Mouse (Mus musculus): ENCODE data around the gene Cacna1i. TPM values are rescaled to one million over a fixed set of nuclear protein-coding genes. Genes with fewer than 3 reads are reported as not detected.

Cacna1i gene
- polyA plus RNA-seq, 1 experiment from 2014 or later: not detected

DNA sequence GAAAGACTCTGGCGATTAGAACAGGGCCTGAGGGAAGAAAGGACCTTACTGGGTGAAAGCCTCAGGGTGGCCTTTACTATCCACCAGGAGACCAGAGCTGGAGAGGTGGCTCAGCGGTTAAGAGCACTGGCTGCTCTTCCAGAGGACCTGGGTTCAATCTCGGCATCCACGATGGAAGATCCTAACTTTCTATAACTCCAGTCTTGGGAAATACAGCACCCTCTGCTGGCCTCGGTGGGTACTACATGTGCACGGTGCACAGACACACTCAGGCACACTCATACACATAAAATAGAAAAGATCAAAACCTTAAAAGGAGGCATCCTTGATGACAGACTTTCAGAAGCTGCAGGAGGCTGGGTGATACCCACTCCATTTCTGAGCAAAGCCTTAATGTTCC is 6.4 kb upstream of the Cacna1i start:
- no peak for DNase-seq (ENCODE audit: low spot score)
- no peak overlapping the region for H3K27ac ChIP-seq
- no peaks in the 10 kb centered on the region for H3K4me1 ChIP-seq
- peaks cover 76% of the 10 kb centered on the region for H3K27me3 ChIP-seq (ENCODE audit: insufficient read depth, poor library complexity, severe bottlenecking)
- H3K4me3 ChIP-seq: no peak overlapping the region
- 22% methylated on average over 6 of the region's 6 CpGs for WGBS
- H3K9me3 ChIP-seq: no peaks in the 10 kb centered on the region
- H3K36me3 ChIP-seq: no peaks in the 10 kb centered on the region

GRCm38 (mm10) chr15:80288036-80288435 is 998 bp downstream of the Cacna1i start:
- DNase-seq (ENCODE audit: low spot score): no peak
- no peak overlapping the region for H3K27ac ChIP-seq
- H3K9me3 ChIP-seq: no peaks in the 10 kb centered on the region
- 1% methylated on average over 23 of the region's 23 CpGs for WGBS
- H3K27me3 ChIP-seq (ENCODE audit: insufficient read depth, poor library complexity, severe bottlenecking): peaks cover 98% of the 10 kb centered on the region
- peak overlapping the region; percentile 61 for H3K4me3 ChIP-seq
- no peaks in the 10 kb centered on the region for H3K36me3 ChIP-seq
- H3K4me1 ChIP-seq: peaks cover 24% of the 10 kb centered on the region

DNA sequence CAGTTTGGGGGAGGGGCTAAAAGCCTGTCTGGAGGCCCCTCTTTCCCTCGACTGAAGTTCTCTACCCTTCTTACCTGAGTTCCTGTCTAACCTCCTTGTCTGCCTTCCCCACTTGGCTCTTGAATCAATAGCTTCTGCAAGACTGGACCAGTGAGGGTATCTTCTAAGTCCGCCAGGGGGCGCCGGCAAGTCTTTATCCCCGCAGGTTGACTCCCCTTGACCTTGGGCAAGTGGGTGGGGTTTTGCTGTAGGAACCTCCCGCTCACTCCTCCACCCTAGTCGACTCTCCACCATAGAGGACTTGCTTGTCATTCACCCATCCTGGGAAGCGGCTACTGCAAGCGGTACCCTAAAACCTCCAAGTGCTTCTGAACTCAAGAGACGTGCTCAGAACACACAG is 2.4 kb downstream of the Cacna1i start:
- H3K27ac ChIP-seq: no peak overlapping the region
- 5% methylated on average over 10 of the region's 10 CpGs for WGBS
- peaks cover 96% of the 10 kb centered on the region for H3K27me3 ChIP-seq (ENCODE audit: insufficient read depth, poor library complexity, severe bottlenecking)
- no peak overlapping the region for H3K4me3 ChIP-seq
- H3K4me1 ChIP-seq: peaks cover 24% of the 10 kb centered on the region
- H3K36me3 ChIP-seq: no peaks in the 10 kb centered on the region
- no peaks in the 10 kb centered on the region for H3K9me3 ChIP-seq
- DNase-seq (ENCODE audit: low spot score): peak; percentile 89

GRCm38 (mm10) chr15:80297146-80297545 is 10.1 kb downstream of the Cacna1i start:
- no peak for DNase-seq (ENCODE audit: low spot score)
- 97% methylated on average over 1 of the region's 1 CpGs for WGBS
- H3K36me3 ChIP-seq: no peaks in the 10 kb centered on the region
- no peaks in the 10 kb centered on the region for H3K4me1 ChIP-seq
- no peaks in the 10 kb centered on the region for H3K9me3 ChIP-seq
- no peak overlapping the region for H3K27ac ChIP-seq
- H3K4me3 ChIP-seq: no peak overlapping the region
- H3K27me3 ChIP-seq (ENCODE audit: insufficient read depth, poor library complexity, severe bottlenecking): peaks cover 42% of the 10 kb centered on the region

- peaks cover 10% of the 10 kb centered on the region for H3K4me1 ChIP-seq
- H3K27me3 ChIP-seq (ENCODE audit: insufficient read depth, poor library complexity, severe bottlenecking): peaks cover 43% of the 10 kb centered on the region; the same call in 1 of the 2 replicates
- no peak for DNase-seq (ENCODE audit: low spot score)
- no peak overlapping the region for H3K27ac ChIP-seq
- H3K36me3 ChIP-seq: no peaks in the 10 kb centered on the region
- WGBS: 61% methylated on average over 14 of the region's 14 CpGs
- no peaks in the 10 kb centered on the region for H3K9me3 ChIP-seq
- no peak overlapping the region for H3K4me3 ChIP-seq
Observed at GRCm38 (mm10) chr15:80303779-80304178, 16.7 kb downstream of the Cacna1i start.

DNA sequence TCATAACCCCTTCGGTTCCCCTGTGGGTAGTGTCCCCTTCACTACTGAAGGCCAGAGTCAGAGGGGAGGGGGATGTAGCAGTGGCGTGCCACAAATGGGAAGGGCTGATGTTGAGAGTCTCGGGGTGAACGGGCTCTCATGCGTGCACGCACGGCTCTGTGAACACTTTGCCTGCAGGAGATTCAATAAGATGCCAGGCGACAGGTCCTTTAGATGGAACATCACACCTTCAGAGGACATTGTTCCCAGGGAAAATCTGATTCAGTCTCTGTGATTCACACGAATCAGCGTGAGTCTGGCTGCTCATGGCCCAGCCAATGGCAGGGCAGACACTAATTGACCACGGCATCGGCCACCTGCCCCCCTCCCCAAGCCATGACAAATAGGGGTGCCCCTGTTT is 17.1 kb downstream of the Cacna1i start:
- 84% methylated on average over 12 of the region's 12 CpGs for WGBS

DNA sequence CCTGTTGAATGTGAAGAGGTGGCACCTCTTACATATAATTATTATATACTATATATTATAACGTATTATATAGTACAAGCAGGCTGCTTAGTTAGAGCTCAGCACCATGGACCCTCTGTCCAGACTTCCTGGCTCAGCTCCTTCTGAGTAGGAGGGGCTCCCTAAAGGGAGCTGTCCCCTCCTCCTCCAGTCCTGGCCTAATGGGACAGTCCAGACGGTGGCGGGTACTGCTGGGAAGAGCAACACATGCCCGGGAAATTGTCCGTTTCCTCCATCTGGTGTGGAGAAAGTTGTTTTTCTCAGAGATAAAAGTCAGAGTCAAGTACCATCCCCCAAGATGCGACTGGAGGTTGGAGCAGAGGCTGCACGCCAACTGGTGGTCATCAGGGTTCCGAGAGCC is 19.1 kb downstream of the Cacna1i start:
- Histone ChIP-seq H3K9me3 (no peaks in the 10 kb centered on the region), H3K4me3 (no peak overlapping the region), H3K4me1 (peaks cover 10% of the 10 kb centered on the region), H3K36me3 (no peaks in the 10 kb centered on the region), H3K27ac (no peak overlapping the region), H3K27me3 (ENCODE audit: insufficient read depth, poor library complexity, severe bottlenecking) (peaks cover 52% of the 10 kb centered on the region; the same call in 1 of the 2 replicates)
- DNase-seq (ENCODE audit: low spot score): no peak
- 27% methylated on average over 8 of the region's 8 CpGs for WGBS

More for the DNA sequence above, 17.1 kb downstream of the Cacna1i start:
- peaks cover 45% of the 10 kb centered on the region; the same call in 1 of the 2 replicates for H3K27me3 ChIP-seq (ENCODE audit: insufficient read depth, poor library complexity, severe bottlenecking)
- no peaks in the 10 kb centered on the region for H3K36me3 ChIP-seq
- H3K4me1 ChIP-seq: peaks cover 10% of the 10 kb centered on the region
- H3K4me3 ChIP-seq: no peak overlapping the region
- H3K27ac ChIP-seq: no peak overlapping the region
- no peak for DNase-seq (ENCODE audit: low spot score)
- H3K9me3 ChIP-seq: no peaks in the 10 kb centered on the region

GRCm38 (mm10) chr15:80314731-80315130 is 27.7 kb downstream of the Cacna1i start:
- H3K4me1 ChIP-seq: peaks cover 10% of the 10 kb centered on the region
- H3K9me3 ChIP-seq: no peaks in the 10 kb centered on the region
- 46% methylated on average over 7 of the region's 7 CpGs for WGBS
- peaks cover 27% of the 10 kb centered on the region; the same call in 1 of the 2 replicates for H3K27me3 ChIP-seq (ENCODE audit: insufficient read depth, poor library complexity, severe bottlenecking)
- H3K27ac ChIP-seq: no peak overlapping the region
- no peak for DNase-seq (ENCODE audit: low spot score)
- no peak overlapping the region for H3K4me3 ChIP-seq
- H3K36me3 ChIP-seq: no peaks in the 10 kb centered on the region

DNA sequence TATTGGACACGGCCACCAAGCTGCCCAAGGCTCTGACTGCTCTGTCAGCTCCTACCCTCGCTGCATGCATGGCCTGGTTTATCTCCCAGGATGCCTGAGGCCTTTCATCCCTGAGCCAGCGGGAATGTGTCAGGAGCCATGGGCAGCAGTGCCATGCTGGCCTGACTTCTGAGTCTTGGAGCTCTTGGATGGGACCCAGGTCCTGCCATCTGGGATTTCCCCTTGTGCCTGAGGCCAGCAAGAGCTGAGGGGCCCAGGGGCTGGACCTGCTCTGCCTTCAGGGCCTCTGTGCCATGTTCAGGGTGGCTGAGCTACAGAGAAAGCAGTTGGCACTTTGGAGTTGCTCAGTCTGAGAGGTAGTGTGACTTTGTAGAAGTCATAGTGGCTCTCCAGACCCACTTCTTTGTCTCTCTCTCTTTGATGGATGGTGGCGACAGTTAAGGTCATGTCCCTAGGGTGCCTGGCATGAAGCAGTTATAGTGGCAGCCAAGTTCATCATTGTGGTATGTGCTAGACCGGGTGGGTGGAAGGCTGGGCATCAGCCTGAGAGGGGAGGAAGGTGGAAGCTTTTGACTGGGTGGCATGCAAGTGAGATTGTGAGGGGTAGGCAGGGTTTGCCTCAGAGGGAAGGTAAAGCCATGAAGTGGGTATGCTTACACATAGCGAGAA is 30.1 kb downstream of the Cacna1i start:
- no peak for DNase-seq (ENCODE audit: low spot score)
- H3K9me3 ChIP-seq: no peaks in the 10 kb centered on the region
- H3K4me3 ChIP-seq: no peak overlapping the region
- no peak overlapping the region for H3K27ac ChIP-seq
- 72% methylated on average over 6 of the region's 6 CpGs for WGBS
- peaks cover 10% of the 10 kb centered on the region for H3K4me1 ChIP-seq
- H3K36me3 ChIP-seq: no peaks in the 10 kb centered on the region
- H3K27me3 ChIP-seq (ENCODE audit: insufficient read depth, poor library complexity, severe bottlenecking): peaks cover 39% of the 10 kb centered on the region

GRCm38 (mm10) chr15:80317841-80318530 is 30.9 kb downstream of the Cacna1i start:
- H3K9me3 ChIP-seq: no peaks in the 10 kb centered on the region
- peaks cover 10% of the 10 kb centered on the region for H3K4me1 ChIP-seq
- 66% methylated on average over 8 of the region's 8 CpGs for WGBS
- no peak overlapping the region for H3K4me3 ChIP-seq
- H3K27ac ChIP-seq: no peak overlapping the region
- no peaks in the 10 kb centered on the region for H3K36me3 ChIP-seq
- peaks cover 45% of the 10 kb centered on the region for H3K27me3 ChIP-seq (ENCODE audit: insufficient read depth, poor library complexity, severe bottlenecking)
- DNase-seq (ENCODE audit: low spot score): no peak

GRCm38 (mm10) chr15:80318543-80319255 is 31.7 kb downstream of the Cacna1i start:
- peak overlapping the region; percentile 62; the same call in 1 of the 2 replicates for H3K27ac ChIP-seq
- peaks cover 10% of the 10 kb centered on the region for H3K4me1 ChIP-seq
- DNase-seq (ENCODE audit: low spot score): no peak
- no peak overlapping the region for H3K4me3 ChIP-seq
- peaks cover 50% of the 10 kb centered on the region for H3K27me3 ChIP-seq (ENCODE audit: insufficient read depth, poor library complexity, severe bottlenecking)
- 31% methylated on average over 11 of the region's 11 CpGs for WGBS
- H3K36me3 ChIP-seq: no peaks in the 10 kb centered on the region
- H3K9me3 ChIP-seq: no peaks in the 10 kb centered on the region

DNA sequence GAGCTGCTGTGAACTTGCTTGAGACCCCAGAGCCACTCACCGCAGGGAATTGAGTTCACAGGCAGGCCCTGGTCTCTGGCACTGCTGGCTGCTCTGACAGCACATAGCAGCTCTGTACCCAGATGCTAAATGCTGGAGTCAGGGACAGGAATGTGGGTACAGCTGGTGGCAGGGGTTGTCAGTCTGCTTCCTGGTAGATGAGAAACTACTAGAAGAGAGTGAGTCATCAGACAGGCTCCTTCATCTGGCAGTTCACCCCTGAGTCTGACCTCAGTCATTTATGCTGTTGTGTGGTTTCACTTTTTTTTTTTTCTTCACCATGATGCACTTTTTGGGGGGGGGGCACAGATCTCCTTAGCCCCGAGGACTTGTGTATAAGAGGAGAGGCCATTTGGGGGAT is 32.3 kb downstream of the Cacna1i start:
- peaks cover 10% of the 10 kb centered on the region for H3K4me1 ChIP-seq
- H3K36me3 ChIP-seq: no peaks in the 10 kb centered on the region
- DNase-seq (ENCODE audit: low spot score): no peak
- peaks cover 56% of the 10 kb centered on the region for H3K27me3 ChIP-seq (ENCODE audit: insufficient read depth, poor library complexity, severe bottlenecking)
- no peaks in the 10 kb centered on the region for H3K9me3 ChIP-seq
- H3K27ac ChIP-seq: peak overlapping the region; percentile 62; the same call in 1 of the 2 replicates
- WGBS: 57% methylated on average over 2 of the region's 2 CpGs
- H3K4me3 ChIP-seq: no peak overlapping the region

DNA sequence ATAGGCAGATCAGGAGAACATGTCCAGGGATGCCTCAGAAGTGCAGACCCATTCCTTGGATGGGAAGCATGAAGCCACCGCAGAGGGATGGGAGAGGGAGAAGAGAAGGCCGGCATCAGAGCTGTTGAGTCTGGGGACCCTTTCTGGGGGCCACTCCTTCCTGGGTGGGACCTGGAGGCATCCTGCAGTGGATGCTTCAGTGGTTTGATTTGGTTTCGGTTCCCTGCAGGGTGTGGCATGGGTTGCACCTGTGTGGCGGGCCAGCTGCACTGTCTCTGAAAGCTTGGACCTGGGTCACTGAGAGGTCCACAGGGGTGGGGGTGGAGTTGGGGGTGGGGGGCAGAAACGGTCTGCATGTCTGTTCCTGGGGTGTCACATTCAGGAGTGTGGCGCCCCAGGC is 32.9 kb downstream of the Cacna1i start:
- Histone ChIP-seq H3K27me3 (ENCODE audit: insufficient read depth, poor library complexity, severe bottlenecking) (peaks cover 62% of the 10 kb centered on the region), H3K27ac (no peak overlapping the region), H3K4me1 (peaks cover 10% of the 10 kb centered on the region), H3K36me3 (no peaks in the 10 kb centered on the region), H3K4me3 (no peak overlapping the region), H3K9me3 (no peaks in the 10 kb centered on the region)
- 82% methylated on average over 6 of the region's 6 CpGs for WGBS
- DNase-seq (ENCODE audit: low spot score): no peak

All from heart, embryonic 10.5 days (tissue).